Comparison of ENCODE assay signal across 10 mouse cellular contexts in genomic region chr12:33225117-33225541, GRCm38 (mm10).
DNase-seq lines count a peak whose midpoint lies in the region; ATAC-seq and TF ChIP-seq lines count a peak whose summit lies in the region.
"Had no signal": no experiment of that assay in that cellular context is flagged by ENCODE, and none has a peak within 500 bp of the region (broad histone marks: within the 10 kb centered on the region; RNA-seq: fewer than 3 reads in every experiment).

No protein-coding gene starts in this region.

- DNase-seq in cerebellum, postnatal 10 days: peak; percentile 46 to 50
- no peak for DNase-seq in cerebellum, adult 11 months
- peak; percentile 59 to 72 for DNase-seq in layer of hippocampus, adult 8-10 months (ENCODE audit: low spot score in 2 of 2)
- DNase-seq in midbrain, postnatal 0 days (ENCODE audit: low spot score): peak; percentile 61
- no peak for DNase-seq in kidney, adult 11 months
- DNase-seq in adrenal gland, adult (ENCODE audit: inconsistent age in 2 of 2, low spot score in 1 of 2): no peak
- no peak for DNase-seq in embryo, embryonic 10.5 days (ENCODE audit: low spot score)
- DNase-seq: kidney, postnatal 14 days; thymus, postnatal 36 days had no signal

- WGBS in forebrain, embryonic 13.5 days: 13% methylated on average over 11 of the region's 11 CpGs
- 16% methylated on average over 11 of the region's 11 CpGs for WGBS in midbrain, postnatal 0 days

- H3K4me2 ChIP-seq in forebrain, embryonic 13.5 days: peak overlapping the region; percentile 38
- H3K4me2 ChIP-seq in midbrain, postnatal 0 days (ENCODE audit: low read depth, low read length, poor library complexity, severe bottlenecking): no peak overlapping the region

- no peak for TF ChIP-seq CTCF in midbrain, postnatal 0 days (IDR thresholded peaks at IDR 0.05)

- H3K4me1 ChIP-seq in forebrain, embryonic 13.5 days: peaks cover 68% of the 10 kb centered on the region
- H3K4me1 ChIP-seq in midbrain, postnatal 0 days (ENCODE audit: insufficient read depth, low read length): no peaks in the 10 kb centered on the region; the same call in 1 of the 2 replicates

- peak; percentile 90 for ATAC-seq in forebrain, embryonic 13.5 days
- ATAC-seq in midbrain, postnatal 0 days (ENCODE audit: low FRiP score): peak; percentile 64

- no peaks in the 10 kb centered on the region for H3K27me3 ChIP-seq in forebrain, embryonic 13.5 days
- H3K27me3 ChIP-seq in midbrain, postnatal 0 days (ENCODE audit: insufficient read depth, low read length): no peaks in the 10 kb centered on the region

- H3K4me3 ChIP-seq in forebrain, embryonic 13.5 days: no peak overlapping the region
- no peak overlapping the region for H3K4me3 ChIP-seq in midbrain, postnatal 0 days (ENCODE audit: low read depth, low read length)

- H3K9me3 ChIP-seq in forebrain, embryonic 13.5 days (replicated peaks): no peaks in the 10 kb centered on the region
- H3K9me3 ChIP-seq in midbrain, postnatal 0 days (ENCODE audit: low read length): no peaks in the 10 kb centered on the region

- H3K36me3 ChIP-seq in forebrain, embryonic 13.5 days (ENCODE audit: poor library complexity, severe bottlenecking): no peaks in the 10 kb centered on the region
- 0 out of 2 replicates have a peak, but pooled peaks cover 4% of the 10 kb centered on the region for H3K36me3 ChIP-seq in midbrain, postnatal 0 days (ENCODE audit: insufficient read depth, low read length)

- H3K27ac ChIP-seq in forebrain, embryonic 13.5 days: peak overlapping the region; percentile 88
- H3K27ac ChIP-seq in midbrain, postnatal 0 days (ENCODE audit: low read depth, low read length): 0 out of 2 replicates have a peak overlapping the region, but pooled peaks have one; percentile 34

- peak overlapping the region; percentile 26; the same call in 1 of the 2 replicates for H3K9ac ChIP-seq in forebrain, embryonic 13.5 days
- no peak overlapping the region for H3K9ac ChIP-seq in midbrain, postnatal 0 days (replicated peaks; ENCODE audit: low read length, poor library complexity, severe bottlenecking)

Comparison
In these comparisons a context has a peak if more than half of its experiments do, and no peak if none do; other contexts are left out.
1. DNase-seq: peak in cerebellum, postnatal 10 days (2 of 2), layer of hippocampus, adult 8-10 months (2 of 2) and midbrain, postnatal 0 days (single experiment); none in cerebellum, adult 11 months (single experiment), kidney, adult 11 months (single experiment), adrenal gland, adult (0 of 2) and embryo, embryonic 10.5 days (single experiment).